Mouse (Mus musculus): ENCODE results near the gene BC035044.
"Not testable (repeated sequence)": the region's sequence is repeated elsewhere in the genome, so short reads cannot be mapped to it uniquely, and the experiment has no call there.

Gene BC035044

GRCm38 (mm10) chr6:128826781-128827180, 64.1 kb downstream of the BC035044 start:
- no peaks in the 10 kb centered on the region for H3K36me3 ChIP-seq (ENCODE audit: control insufficient read depth, insufficient read depth, low read length, poor library complexity, severe bottlenecking)
- H3K27me3 ChIP-seq (ENCODE audit: control insufficient read depth, insufficient read depth, low read length, poor library complexity, severe bottlenecking): no peaks in the 10 kb centered on the region
- no peak for DNase-seq (ENCODE audit: low read depth, low spot score)

- Histone ChIP-seq H3K36me3 (ENCODE audit: control insufficient read depth, insufficient read depth, low read length, poor library complexity, severe bottlenecking) (no peaks in the 10 kb centered on the region), H3K27me3 (ENCODE audit: control insufficient read depth, insufficient read depth, low read length, poor library complexity, severe bottlenecking) (no peaks in the 10 kb centered on the region)
- DNase-seq (ENCODE audit: low read depth, low spot score): no peak
These were observed 64.8 kb downstream of the BC035044 start, which contains the start of the genes Gm44511 and Klrb1b for GRCm38 (mm10) chr6:128826132-128826531. Gene Gm44511, minus strand, starts transcription at chr6:128826315. Gene Klrb1b, minus strand, starts transcription at chr6:128826331.

GRCm38 (mm10) chr6:128818083-128818802, 72.7 kb downstream of the BC035044 start:
- H3K27me3 ChIP-seq (ENCODE audit: control insufficient read depth, insufficient read depth, low read length, poor library complexity, severe bottlenecking): no peaks in the 10 kb centered on the region
- DNase-seq (ENCODE audit: low read depth, low spot score): peak; percentile 28
- no peaks in the 10 kb centered on the region for H3K36me3 ChIP-seq (ENCODE audit: control insufficient read depth, insufficient read depth, low read length, poor library complexity, severe bottlenecking)

GRCm38 (mm10) chr6:128808532-128808931, 82.4 kb downstream of the BC035044 start:
- Histone ChIP-seq H3K27me3 (ENCODE audit: control insufficient read depth, insufficient read depth, low read length, poor library complexity, severe bottlenecking) (no peaks in the 10 kb centered on the region), H3K36me3 (ENCODE audit: control insufficient read depth, insufficient read depth, low read length, poor library complexity, severe bottlenecking) (no peaks in the 10 kb centered on the region)
- peak; percentile 81 for DNase-seq (ENCODE audit: low read depth, low spot score)

- DNase-seq (ENCODE audit: low read depth, low spot score): peak; percentile 52
- no peaks in the 10 kb centered on the region for H3K36me3 ChIP-seq (ENCODE audit: control insufficient read depth, insufficient read depth, low read length, poor library complexity, severe bottlenecking)
- no peaks in the 10 kb centered on the region for H3K27me3 ChIP-seq (ENCODE audit: control insufficient read depth, insufficient read depth, low read length, poor library complexity, severe bottlenecking)
These were observed 83.9 kb downstream of the BC035044 start for GRCm38 (mm10) chr6:128807021-128807420.

GRCm38 (mm10) chr6:128804823-128805640, 85.9 kb downstream of the BC035044 start:
- H3K36me3 ChIP-seq (ENCODE audit: control insufficient read depth, insufficient read depth, low read length, poor library complexity, severe bottlenecking); H3K27me3 ChIP-seq (ENCODE audit: control insufficient read depth, insufficient read depth, low read length, poor library complexity, severe bottlenecking): not testable (repeated sequence)
- DNase-seq (ENCODE audit: low read depth, low spot score): peak; percentile 89

- Histone ChIP-seq H3K27me3 (ENCODE audit: control insufficient read depth, insufficient read depth, low read length, poor library complexity, severe bottlenecking) (no peaks in the 10 kb centered on the region), H3K36me3 (ENCODE audit: control insufficient read depth, insufficient read depth, low read length, poor library complexity, severe bottlenecking) (no peaks in the 10 kb centered on the region)
- peak; percentile 99 for DNase-seq (ENCODE audit: low read depth, low spot score)
These were observed 87.7 kb downstream of the BC035044 start for GRCm38 (mm10) chr6:128802999-128803857.

GRCm38 (mm10) chr6:128802557-128802956, 88.4 kb downstream of the BC035044 start:
- no peaks in the 10 kb centered on the region for H3K27me3 ChIP-seq (ENCODE audit: control insufficient read depth, insufficient read depth, low read length, poor library complexity, severe bottlenecking)
- no peaks in the 10 kb centered on the region for H3K36me3 ChIP-seq (ENCODE audit: control insufficient read depth, insufficient read depth, low read length, poor library complexity, severe bottlenecking)
- no peak for DNase-seq (ENCODE audit: low read depth, low spot score)

- H3K27me3 ChIP-seq (ENCODE audit: control insufficient read depth, insufficient read depth, low read length, poor library complexity, severe bottlenecking); DNase-seq (ENCODE audit: low read depth, low spot score); H3K36me3 ChIP-seq (ENCODE audit: control insufficient read depth, insufficient read depth, low read length, poor library complexity, severe bottlenecking): not testable (repeated sequence)
These were observed 90.2 kb downstream of the BC035044 start for GRCm38 (mm10) chr6:128800696-128801095.

GRCm38 (mm10) chr6:128799896-128800270, 91.0 kb downstream of the BC035044 start:
- Histone ChIP-seq H3K27me3 (ENCODE audit: control insufficient read depth, insufficient read depth, low read length, poor library complexity, severe bottlenecking) (no peaks in the 10 kb centered on the region), H3K36me3 (ENCODE audit: control insufficient read depth, insufficient read depth, low read length, poor library complexity, severe bottlenecking) (no peaks in the 10 kb centered on the region)
- DNase-seq (ENCODE audit: low read depth, low spot score): no peak

- H3K36me3 ChIP-seq (ENCODE audit: control insufficient read depth, insufficient read depth, low read length, poor library complexity, severe bottlenecking); H3K27me3 ChIP-seq (ENCODE audit: control insufficient read depth, insufficient read depth, low read length, poor library complexity, severe bottlenecking): not testable (repeated sequence)
- peak; percentile 95 for DNase-seq (ENCODE audit: low read depth, low spot score)
These were observed 91.6 kb downstream of the BC035044 start for GRCm38 (mm10) chr6:128799144-128799895.

Data from splenic B cell, adult 2 months (primary cell).